Mouse (Mus musculus) Patski (cell line): Measurements from ENCODE around the gene Hectd2. TPM values are rescaled to one million over a fixed set of nuclear protein-coding genes. Genes with fewer than 3 reads are reported as not detected.

ENCODE experiments used
- ATAC-seq: fragments of 100-300 bp; one replicate; pipeline ENCODE4 v1.8.0; 2021
- CTCF ChIA-PET: fragments of 350-600 bp; sonication (Branson Sonifier 250); formaldehyde crosslinking; loops from one replicate; lab custom pipeline; 2022; ENCODE audit warnings: inconsistent platforms; lab: Charles Lee
- POLR2A ChIA-PET: fragments of 350-600 bp; sonication (Branson Sonifier 250); formaldehyde crosslinking; loops from one replicate; lab custom pipeline; 2022; ENCODE audit warnings: antibody characterized with exemption, inconsistent platforms; lab: Charles Lee
- DNase-seq: peaks from one replicate; pipeline ENCODE4 v3.0.0-alpha.2; 2011; ENCODE audit warnings: low read depth, low spot score
- H3K27me3 ChIP-seq: fragments of 371-371 bp; one replicate; pipeline ENCODE4 v1.5.1; 2021
- CTCF ChIP-seq: fragments of 100-300 bp; IDR thresholded peaks from one replicate; pipeline ENCODE4 v1.5.1; 2021
- in situ Hi-C: fragments of 300-500 bp; cut with MboI; formaldehyde crosslinking; loops from 3 replicates; pipeline ENCODE4 v1.11.1; 2018; ENCODE audit warnings: low pct_unique_long_range_greater_than_20kb, mixed read lengths
- polyA plus RNA-seq: library from polyadenylated mRNA; unstranded; gene quantifications from one replicate; pipeline ENCODE4 v1.2.3, GENCODE M21; 2021

Gene Hectd2
- polyA plus RNA-seq, 1 experiment from 2014 or later: 0.60 TPM

GRCm38 (mm10) chr19:36668098-36668497 lies 113.7 kb downstream of the Hectd2 start:
- TF ChIP-seq CTCF: peak; percentile 12
- ATAC-seq (peak; percentile 75), DNase-seq (peak; percentile 28)
- CTCF ChIA-PET: no interaction called here
- POLR2A ChIA-PET: no interaction called here
- in situ Hi-C loops: no loop called here
- no peaks in the 10 kb centered on the region for H3K27me3 ChIP-seq

DNA sequence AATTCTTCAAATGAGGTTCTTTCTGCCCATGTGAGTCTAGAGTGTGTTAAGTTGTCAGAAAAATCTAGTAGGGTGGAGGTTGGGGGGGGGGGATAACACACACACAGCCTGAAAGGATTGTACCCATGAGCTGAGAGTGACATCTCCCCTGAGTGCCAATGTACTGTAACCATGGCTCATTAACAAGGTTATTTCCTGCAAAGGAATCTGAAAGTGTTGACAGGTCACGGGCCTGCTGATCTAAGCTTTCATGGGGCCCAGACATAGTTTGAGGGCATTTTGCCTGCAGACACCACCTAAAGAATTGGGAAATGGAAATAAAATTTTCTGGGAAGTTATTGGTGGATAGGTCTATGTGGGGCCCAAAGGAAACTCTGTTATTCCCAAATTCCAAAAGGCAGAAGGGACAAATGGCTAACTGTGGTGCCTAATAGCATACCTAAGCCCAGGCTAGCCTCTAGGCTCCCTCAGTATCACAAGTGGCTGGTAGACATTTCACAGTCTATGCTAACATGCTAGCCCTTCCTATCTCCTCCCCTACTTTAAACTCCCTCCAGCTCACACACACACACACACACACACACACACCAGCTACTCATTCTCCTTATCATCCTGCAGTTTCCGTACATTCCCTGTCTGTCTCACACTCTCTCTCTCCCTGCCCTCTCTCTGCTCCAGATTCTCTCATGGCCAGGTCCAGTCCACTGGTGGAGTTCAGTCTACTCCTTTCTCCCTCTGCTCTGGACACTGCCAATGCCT lies 114.6 kb downstream of the Hectd2 start:
- ChIA-PET POLR2A (no interaction called here), CTCF (no interaction called here)
- in situ Hi-C loops: no loop called here
- no peaks in the 10 kb centered on the region for H3K27me3 ChIP-seq
- no peak for ATAC-seq
- no peak for DNase-seq
- TF ChIP-seq CTCF: no peak

DNA sequence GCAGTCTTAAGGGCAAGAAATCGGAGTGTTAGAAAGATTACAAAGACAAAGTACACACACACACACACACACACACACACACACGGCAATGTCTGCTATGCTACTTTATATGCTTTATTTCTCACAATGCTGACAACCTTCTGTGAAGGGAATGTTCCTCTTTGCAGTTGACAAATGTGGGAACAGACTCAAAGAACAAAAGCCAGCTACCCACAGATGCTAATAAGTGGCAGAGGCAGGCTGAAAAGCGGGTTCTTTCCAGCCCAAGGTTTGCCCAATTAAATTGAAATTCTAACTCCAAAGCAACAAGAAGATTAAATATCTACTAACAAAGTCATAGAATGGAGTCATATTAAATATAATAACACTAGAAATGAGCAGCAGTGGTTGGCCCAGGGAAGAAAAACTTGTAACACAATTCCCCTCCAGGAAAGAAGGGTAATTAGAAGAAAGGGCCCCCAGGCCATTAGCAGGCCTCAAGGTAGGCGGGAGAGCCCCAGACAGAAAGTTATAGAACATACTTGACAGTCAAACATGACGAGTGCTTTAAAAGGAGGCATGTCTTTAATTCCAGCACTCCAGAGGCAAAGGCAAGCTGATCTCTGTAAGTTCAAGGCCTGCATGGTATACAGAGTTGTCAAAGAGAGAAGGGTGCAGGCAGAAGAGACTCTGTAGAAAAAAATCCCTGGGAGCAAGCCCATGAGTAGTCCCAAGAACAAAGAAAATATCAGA lies 115.4 kb downstream of the Hectd2 start:
- ChIA-PET POLR2A (interaction anchor here (0.6 to 1.6 kb wide), 3 partner anchors 9 to 50 kb away, joined by 3 to 5 read pairs (median 3); no protein-coding TSS in a partner anchor), CTCF (no interaction called here)
- no peak for ATAC-seq
- no peak for DNase-seq
- H3K27me3 ChIP-seq: no peaks in the 10 kb centered on the region
- in situ Hi-C loops: no loop called here
- no peak for TF ChIP-seq CTCF

Other genes with a start within 250 kb of the Hectd2 start
- gene Pcgf5, start 206.3 kb upstream of the Hectd2 start, polyA plus RNA-seq: 13.3 TPM
- gene Ppp1r3c, start 182.0 kb downstream of the Hectd2 start, polyA plus RNA-seq: 0.08 TPM